Mouse (Mus musculus): ENCODE data around the gene Tnfrsf22.

DNA sequence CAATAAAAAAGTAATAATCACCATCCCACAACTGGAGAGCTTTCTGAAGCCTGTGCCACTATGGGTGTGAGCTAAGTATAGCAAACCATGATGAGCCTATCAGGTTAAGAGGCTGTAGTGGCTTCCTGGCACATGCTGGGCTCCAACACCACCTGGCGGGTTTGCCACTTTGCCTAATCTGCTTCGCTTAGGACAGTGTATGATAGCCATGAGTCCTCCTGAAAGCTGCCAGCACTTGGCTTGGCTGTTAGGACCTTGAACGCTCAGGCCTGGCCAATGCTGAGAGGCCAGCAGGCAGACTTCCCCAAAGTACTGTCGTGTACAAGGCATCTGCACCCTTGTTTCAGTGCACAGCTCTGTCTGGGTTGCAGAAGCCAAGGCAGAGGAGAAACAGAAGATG lies 61.5 kb downstream of the Tnfrsf22 start:
- no peak for TF ChIP-seq CTCF (IDR thresholded peaks at IDR 0.05; ENCODE audit: low read depth)
- TF ChIP-seq EP300 (IDR thresholded peaks at IDR 0.05; ENCODE audit: low read depth): no peak
